Mouse (Mus musculus) hindbrain, embryonic 11.5 days (tissue): Measurements from ENCODE around the gene Slc35e3. TPM values are rescaled to one million over a fixed set of nuclear protein-coding genes. Genes with fewer than 3 reads are reported as not detected.

Experiments used
- ATAC-seq: fragments of 200-750 bp; cut with Nextera tagmentation; 2 replicates; pipeline ENCODE4 v1.8.0; 2017; ENCODE audit warnings: mild to moderate bottlenecking, moderate TSS enrichment, moderate library complexity; ENCODE audit not compliant: low FRiP score
- DNase-seq: peaks from one replicate; pipeline ENCODE4 v3.0.0-alpha.2; 2015; ENCODE audit warnings: low spot score
- H3K27ac ChIP-seq: fragments of 300-500 bp; sonication (generic); 2 replicates; pipeline ENCODE4 v1.5.1; 2014; ENCODE audit warnings: mild to moderate bottlenecking, low read depth, low read length
- H3K27me3 ChIP-seq: fragments of 300-500 bp; sonication (generic); 2 replicates; pipeline ENCODE4 v1.6.1; 2014; ENCODE audit warnings: mild to moderate bottlenecking, low read length, moderate library complexity, mixed read lengths; ENCODE audit not compliant: control insufficient read depth, insufficient read depth
- H3K36me3 ChIP-seq: fragments of 300-500 bp; sonication (generic); 2 replicates; pipeline ENCODE4 v1.6.1; 2014; ENCODE audit warnings: mild to moderate bottlenecking, low read length, moderate library complexity, mixed read lengths; ENCODE audit not compliant: control insufficient read depth, insufficient read depth
- H3K4me1 ChIP-seq: fragments of 300-500 bp; sonication (generic); replicated peaks from 2 replicates; pipeline ENCODE4 v1.6.1; 2014; ENCODE audit warnings: low read length, mixed read lengths; ENCODE audit not compliant: control insufficient read depth, insufficient read depth
- H3K4me2 ChIP-seq: fragments of 300-500 bp; sonication (generic); replicated peaks from 2 replicates; pipeline ENCODE4 v1.6.1; 2014; ENCODE audit warnings: mild to moderate bottlenecking, low read depth, low read length
- H3K4me3 ChIP-seq: fragments of 300-500 bp; sonication (generic); 2 replicates; pipeline ENCODE4 v1.5.1; 2014; ENCODE audit warnings: low read depth, low read length
- H3K9ac ChIP-seq: fragments of 300-500 bp; sonication (generic); 2 replicates; pipeline ENCODE4 v1.6.1; 2014; ENCODE audit warnings: low read depth, low read length
- H3K9me3 ChIP-seq: fragments of 300-500 bp; sonication (generic); 2 replicates; pipeline ENCODE4 v1.6.1; 2016; ENCODE audit warnings: low read length; ENCODE audit not compliant: control insufficient read depth
- WGBS: fragments of 180-500 bp; shearing (Covaris S2); extraction: QIAGEN DNeasy Blood & Tissue Kit; methylation state at CpG from one replicate; pipeline ENCODE4 v1.1.7; 2014; 5-methylcytosine and 5-hydroxymethylcytosine counted together
- polyA plus RNA-seq: library from polyadenylated mRNA; unstranded; fragments of >200 nt; fragmentation: Nextera tagmentation; extraction: Ambion mirVana; gene quantifications from 2 replicates; pipeline ENCODE4 v1.2.1, GENCODE M21; 2014

Gene Slc35e3
- polyA plus RNA-seq, 1 experiment from 2014 or later = 18.2 TPM

DNA sequence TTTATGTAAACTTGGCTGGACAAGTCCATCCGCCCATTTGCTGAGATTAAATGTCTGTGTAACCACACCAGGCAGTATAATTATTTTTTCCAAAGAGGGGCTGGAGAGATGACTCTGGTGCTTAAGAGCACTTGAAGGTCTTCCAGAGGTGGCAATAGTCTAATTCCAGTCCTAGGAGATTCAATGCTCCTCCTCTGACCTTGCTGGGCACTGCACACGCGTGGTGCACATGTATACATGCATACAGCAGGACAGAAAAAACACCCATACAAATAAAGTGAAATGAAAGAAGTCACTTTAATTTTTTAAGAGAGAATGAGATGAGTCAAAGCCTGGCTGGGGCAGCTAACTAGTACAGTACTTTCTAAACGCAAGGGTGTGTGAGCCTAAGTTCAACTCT lies 46.3 kb downstream of the Slc35e3 start:
- ATAC-seq = no peak
- H3K4me2 ChIP-seq = no peak overlapping the region
- H3K4me3 ChIP-seq = no peak overlapping the region
- DNase-seq = no peak
- no peak overlapping the region for H3K9ac ChIP-seq
- H3K27me3 ChIP-seq = no peaks in the 10 kb centered on the region
- no peaks in the 10 kb centered on the region for H3K4me1 ChIP-seq
- WGBS = 96% methylated on average over 4 of the region's 4 CpGs
- H3K9me3 ChIP-seq = no peaks in the 10 kb centered on the region
- no peak overlapping the region for H3K27ac ChIP-seq
- peaks cover 22% of the 10 kb centered on the region for H3K36me3 ChIP-seq

DNA sequence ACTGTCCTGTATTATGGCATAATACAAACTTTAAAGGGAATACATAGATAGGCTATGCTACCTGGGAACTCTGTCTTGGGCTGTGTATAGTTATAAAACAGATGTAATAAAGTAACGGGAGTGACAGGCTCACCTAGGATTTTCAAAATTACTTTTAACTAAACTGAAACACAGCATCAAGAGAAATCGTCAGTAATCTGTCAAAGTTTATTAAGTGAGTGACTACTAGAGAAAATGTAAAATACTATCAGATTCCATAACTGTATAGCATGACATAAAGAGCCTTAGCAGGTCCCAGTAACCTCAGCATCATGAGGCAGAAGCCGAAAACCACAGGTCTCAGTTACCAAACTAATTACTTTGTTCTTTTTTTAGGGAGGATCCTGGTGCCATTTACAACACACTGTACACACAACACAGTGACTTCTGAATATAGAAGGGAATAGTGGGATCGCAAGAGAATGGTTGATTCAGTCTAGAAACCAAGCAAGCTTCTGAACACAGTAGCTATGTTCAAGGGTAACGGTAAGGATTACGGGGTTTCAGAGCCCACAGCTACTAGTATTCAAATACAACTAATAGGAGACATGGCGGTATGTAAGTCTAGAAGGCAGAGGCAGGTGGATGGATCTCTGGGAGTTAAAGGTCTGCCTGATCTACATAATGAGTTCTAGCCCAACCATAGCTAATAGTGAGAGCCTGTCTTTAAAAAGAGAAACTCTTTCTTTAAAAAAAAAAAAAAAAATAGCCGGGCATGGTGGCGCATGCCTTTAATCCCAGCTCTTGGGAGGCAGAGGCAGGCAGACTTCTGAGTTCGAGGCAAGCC lies 47.6 kb downstream of the Slc35e3 start:
- 97% methylated on average over 10 of the region's 10 CpGs for WGBS
- Histone ChIP-seq H3K4me3 (no peak overlapping the region), H3K36me3 (peaks cover 25% of the 10 kb centered on the region), H3K9ac (no peak overlapping the region), H3K4me2 (no peak overlapping the region), H3K4me1 (no peaks in the 10 kb centered on the region), H3K27me3 (no peaks in the 10 kb centered on the region), H3K27ac (no peak overlapping the region), H3K9me3 (no peaks in the 10 kb centered on the region)
- DNase-seq (no peak), ATAC-seq (no peak)

DNA sequence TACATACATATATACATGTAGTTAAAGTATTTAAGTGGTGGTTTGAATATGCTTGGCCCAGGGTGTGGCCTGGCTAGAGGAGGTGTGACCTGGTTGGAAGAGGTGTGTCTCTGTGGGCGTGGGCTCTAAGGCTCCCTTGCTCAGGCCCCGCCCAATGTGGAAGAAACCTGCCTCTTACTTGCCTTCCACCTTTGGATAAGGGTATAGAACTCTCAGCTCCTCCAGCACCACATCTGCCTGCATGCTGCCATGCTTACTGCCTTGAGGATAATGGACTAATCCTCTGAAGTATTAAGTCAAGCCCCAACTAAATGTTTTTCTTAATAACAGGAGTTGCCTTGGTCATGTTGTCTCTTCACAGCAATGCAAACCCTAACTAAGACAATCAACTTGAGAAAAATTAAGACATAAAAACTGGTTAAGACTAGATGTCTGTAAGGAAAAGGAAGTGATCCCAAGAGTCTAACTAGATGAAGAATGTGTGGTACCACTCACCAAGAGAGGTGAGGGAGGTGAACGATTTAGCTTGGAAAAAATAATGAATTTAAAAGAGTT lies 48.5 kb downstream of the Slc35e3 start:
- 89% methylated on average over 3 of the region's 3 CpGs for WGBS
- ATAC-seq = no peak
- H3K36me3 ChIP-seq = peaks cover 22% of the 10 kb centered on the region

DNA sequence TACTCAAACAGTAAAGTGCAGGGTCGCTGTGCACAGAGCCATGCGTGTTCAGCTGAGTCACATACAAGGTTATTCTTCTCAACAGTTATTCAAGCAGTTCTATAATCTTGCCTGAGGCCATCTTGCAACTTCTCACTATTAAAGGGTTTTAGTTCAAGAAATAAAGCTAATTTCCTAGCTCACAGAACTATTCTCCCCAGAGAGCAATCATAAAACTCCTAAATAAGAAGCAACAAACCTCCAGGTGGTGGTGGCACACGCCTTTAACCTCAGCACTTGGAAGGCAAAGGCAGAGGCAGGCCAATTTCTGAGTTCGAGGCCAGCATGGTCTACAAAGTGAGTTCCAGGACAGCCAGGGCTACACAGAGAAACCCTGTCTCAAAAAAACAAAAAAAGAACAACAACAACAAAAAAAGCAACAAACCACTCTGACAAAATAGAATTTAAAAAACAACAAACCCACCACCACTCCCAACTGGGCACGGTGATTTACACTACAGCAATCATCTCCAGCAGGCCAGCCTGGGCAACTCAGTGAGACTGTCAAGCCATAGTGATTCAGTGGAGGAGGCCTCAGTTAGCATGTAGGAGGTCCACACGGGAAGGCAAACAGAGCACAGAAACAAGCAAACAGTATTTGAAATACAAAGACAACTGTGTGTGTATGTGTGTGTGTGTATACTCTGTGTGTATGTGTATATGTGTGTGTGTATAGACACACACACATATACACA lies 49.2 kb downstream of the Slc35e3 start:
- Histone ChIP-seq H3K27ac (no peak overlapping the region), H3K27me3 (no peaks in the 10 kb centered on the region), H3K4me1 (no peaks in the 10 kb centered on the region), H3K9me3 (no peaks in the 10 kb centered on the region), H3K4me2 (no peak overlapping the region), H3K36me3 (peaks cover 20% of the 10 kb centered on the region), H3K9ac (no peak overlapping the region), H3K4me3 (no peak overlapping the region)
- DNase-seq (no peak), ATAC-seq (no peak)
- 94% methylated on average over 6 of the region's 6 CpGs for WGBS

More for the DNA sequence above, 48.5 kb downstream of the Slc35e3 start:
- Histone ChIP-seq H3K4me3 (no peak overlapping the region), H3K9me3 (no peaks in the 10 kb centered on the region), H3K4me2 (no peak overlapping the region), H3K9ac (no peak overlapping the region), H3K4me1 (no peaks in the 10 kb centered on the region), H3K27me3 (no peaks in the 10 kb centered on the region), H3K27ac (no peak overlapping the region)
- no peak for DNase-seq

DNA sequence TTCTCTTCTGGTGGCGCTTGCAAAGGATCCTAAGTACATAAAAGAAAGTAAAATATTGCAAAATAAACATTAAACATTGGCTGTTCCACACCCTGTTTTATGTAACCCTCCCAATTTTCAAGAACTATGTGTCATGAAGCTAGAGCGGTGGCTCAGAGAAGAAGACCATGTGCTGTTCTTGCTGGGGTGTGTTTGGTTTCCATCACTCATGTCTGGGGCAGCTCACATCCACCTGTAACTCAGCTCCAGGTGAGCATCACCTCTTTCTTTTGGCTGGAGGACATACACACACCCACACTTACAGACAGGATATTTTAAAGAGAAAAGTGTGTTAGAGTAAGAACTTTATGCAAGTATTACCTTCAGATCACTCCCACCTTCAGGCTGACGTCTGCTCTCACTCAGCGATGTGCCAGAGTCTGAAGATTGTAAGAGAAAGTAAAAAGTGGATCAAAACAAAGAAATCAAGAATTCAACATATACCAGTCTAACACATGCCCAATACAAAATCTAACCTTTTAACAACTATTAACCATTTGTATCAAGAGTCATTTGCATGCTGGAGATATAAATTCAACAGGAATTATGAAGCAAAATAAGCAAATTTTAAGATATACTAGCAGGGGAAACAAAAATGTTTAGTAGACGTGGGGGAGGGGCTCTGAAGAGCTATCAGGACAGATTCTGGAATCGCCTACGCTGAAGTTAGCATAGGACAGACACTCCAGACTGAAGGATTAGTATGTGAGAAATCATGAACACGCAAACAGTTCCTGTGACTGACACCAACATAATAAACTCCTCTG lies 49.9 kb downstream of the Slc35e3 start:
- no peak overlapping the region for H3K4me3 ChIP-seq
- no peak overlapping the region for H3K9ac ChIP-seq
- H3K27me3 ChIP-seq = no peaks in the 10 kb centered on the region
- no peaks in the 10 kb centered on the region for H3K4me1 ChIP-seq
- no peak overlapping the region for H3K27ac ChIP-seq
- H3K4me2 ChIP-seq = no peak overlapping the region
- no peaks in the 10 kb centered on the region for H3K9me3 ChIP-seq
- ATAC-seq = no peak
- DNase-seq = no peak
- 94% methylated on average over 8 of the region's 8 CpGs for WGBS
- H3K36me3 ChIP-seq = peaks cover 14% of the 10 kb centered on the region

DNA sequence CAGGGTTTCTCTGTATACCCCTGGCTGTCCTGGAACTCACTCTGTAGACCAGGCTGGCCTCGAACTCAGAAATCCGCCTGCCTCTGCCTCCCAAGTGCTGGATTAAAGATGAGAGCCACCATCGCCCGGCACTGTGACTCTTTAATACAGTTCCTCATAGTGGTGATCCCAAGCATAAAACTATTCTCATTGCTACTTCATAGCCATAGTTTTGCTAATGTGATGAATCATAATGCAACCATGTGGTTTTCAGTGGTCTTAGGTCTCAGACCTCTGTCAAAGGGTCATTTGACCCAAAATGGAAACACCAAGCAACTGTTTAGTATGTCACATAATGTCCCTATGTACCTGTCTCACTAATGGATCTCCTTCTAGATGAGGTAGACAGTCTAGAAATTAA lies 50.6 kb downstream of the Slc35e3 start:
- H3K9me3 ChIP-seq = no peaks in the 10 kb centered on the region
- no peaks in the 10 kb centered on the region for H3K27me3 ChIP-seq
- H3K4me2 ChIP-seq = no peak overlapping the region
- H3K27ac ChIP-seq = no peak overlapping the region
- WGBS = 93% methylated on average over 4 of the region's 4 CpGs
- no peaks in the 10 kb centered on the region for H3K4me1 ChIP-seq
- H3K9ac ChIP-seq = no peak overlapping the region
- H3K36me3 ChIP-seq = peaks cover 17% of the 10 kb centered on the region
- no peak overlapping the region for H3K4me3 ChIP-seq
- DNase-seq (no peak), ATAC-seq (no peak)

DNA sequence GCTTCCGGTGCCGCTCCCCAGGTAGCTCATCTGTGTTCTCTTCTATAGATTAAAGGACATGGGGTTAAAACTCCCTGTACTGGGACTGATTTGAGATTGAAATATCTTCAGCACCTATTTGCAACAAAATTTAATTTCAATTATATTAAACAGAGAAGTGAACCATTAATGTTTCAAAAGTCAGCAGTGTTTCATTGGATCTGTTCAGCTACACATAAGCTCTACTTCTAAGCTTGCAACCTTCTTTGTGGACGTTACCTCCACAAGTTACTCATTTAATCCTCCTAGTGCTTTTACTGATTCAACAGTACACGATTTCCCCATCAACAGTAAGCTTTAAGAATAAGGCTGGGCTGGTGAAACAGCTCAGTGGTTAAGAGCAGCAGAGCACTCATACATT lies 51.1 kb downstream of the Slc35e3 start:
- DNase-seq = no peak
- Histone ChIP-seq H3K36me3 (peaks cover 17% of the 10 kb centered on the region), H3K27me3 (no peaks in the 10 kb centered on the region), H3K4me3 (no peak overlapping the region), H3K4me2 (no peak overlapping the region), H3K9me3 (no peaks in the 10 kb centered on the region), H3K4me1 (no peaks in the 10 kb centered on the region), H3K27ac (no peak overlapping the region), H3K9ac (no peak overlapping the region)
- no peak for ATAC-seq
- WGBS = 94% methylated on average over 4 of the region's 4 CpGs

DNA sequence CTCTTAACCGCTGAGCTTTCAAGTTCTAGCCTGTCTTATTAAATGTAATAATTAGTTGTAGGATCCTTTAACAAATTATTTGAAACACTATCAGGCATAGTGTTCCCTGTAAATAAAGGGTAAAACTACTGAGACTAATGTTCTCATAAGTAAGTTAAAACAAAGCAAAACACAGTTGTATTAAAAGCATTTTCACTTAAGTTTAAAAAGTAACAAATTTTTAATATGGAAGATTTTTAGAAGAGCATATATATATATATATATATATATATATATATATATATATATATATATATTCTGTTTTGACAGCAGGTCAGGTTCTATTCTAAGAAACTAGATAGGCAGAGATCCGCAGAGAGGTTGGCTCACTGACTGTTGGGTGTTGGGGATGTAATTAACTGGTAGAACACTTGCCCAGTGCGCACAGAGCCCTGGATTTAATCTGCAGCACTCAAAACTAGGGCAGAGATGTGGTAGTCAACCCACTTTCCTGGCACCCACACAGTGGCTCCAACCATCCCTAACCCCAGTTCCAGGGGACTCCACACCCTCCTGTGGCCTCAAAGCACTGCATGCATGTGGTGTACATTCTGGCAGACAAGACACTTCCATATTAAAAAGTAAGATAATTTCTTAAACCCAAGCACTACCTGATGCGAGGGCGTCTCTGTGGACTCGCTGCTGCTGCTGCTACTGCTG lies 51.8 kb downstream of the Slc35e3 start:
- Histone ChIP-seq H3K27me3 (no peaks in the 10 kb centered on the region), H3K4me3 (no peak overlapping the region), H3K9me3 (no peaks in the 10 kb centered on the region), H3K27ac (no peak overlapping the region), H3K4me1 (no peaks in the 10 kb centered on the region), H3K9ac (no peak overlapping the region), H3K4me2 (no peak overlapping the region), H3K36me3 (peaks cover 18% of the 10 kb centered on the region)
- ATAC-seq = no peak
- 97% methylated on average over 6 of the region's 6 CpGs for WGBS
- no peak for DNase-seq
